16 mouse cellular contexts compared by ENCODE assay signal in the genomic region with DNA sequence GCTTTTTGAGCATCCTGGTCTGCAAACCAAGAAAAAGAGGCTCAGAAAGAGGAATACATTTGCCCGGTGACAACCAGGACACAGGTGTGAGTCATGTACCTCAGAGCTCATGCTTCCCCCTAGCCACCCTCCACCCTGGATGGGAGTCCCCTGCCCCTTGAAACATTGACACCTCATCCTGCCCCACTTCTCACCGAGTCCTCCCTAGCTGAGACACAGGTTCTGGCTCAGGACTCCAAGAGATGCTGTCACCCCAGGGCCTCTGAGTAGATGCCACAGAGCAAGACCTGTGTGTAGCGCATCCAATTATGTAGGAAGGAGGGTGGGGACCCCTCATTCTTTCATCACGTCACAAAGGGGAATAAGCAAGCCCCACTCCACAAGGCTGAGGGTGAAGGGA.
"Had no signal": no experiment of that assay in that cellular context is flagged by ENCODE, and none has a peak within 500 bp of the region (broad histone marks: within the 10 kb centered on the region; RNA-seq: fewer than 3 reads in every experiment).

No protein-coding gene starts in this region.

- DNase-seq: kidney, adult 2 months; kidney, postnatal 14 days; left cerebral cortex, postnatal 4 days; lung, embryonic 14.5 days; lung, postnatal 10 days; lung, postnatal 4 days; midbrain, embryonic 14.5 days; retina, postnatal 1 day had no signal

- ATAC-seq: intestine, embryonic 15.5 days had no signal

- H3K4me3 ChIP-seq: intestine, embryonic 15.5 days; kidney, embryonic 15.5 days; limb, embryonic 13.5 days; liver, embryonic 15.5 days; midbrain, embryonic 10.5 days; myocyte; neural tube, embryonic 15.5 days had no signal

- H3K9me3 ChIP-seq: intestine, embryonic 15.5 days; kidney, embryonic 15.5 days; limb, embryonic 13.5 days; liver, embryonic 15.5 days; midbrain, embryonic 10.5 days; neural tube, embryonic 15.5 days had no signal

- H3K4me2 ChIP-seq: intestine, embryonic 15.5 days; kidney, embryonic 15.5 days; limb, embryonic 13.5 days; liver, embryonic 11.5 days; liver, embryonic 15.5 days; lung, embryonic 14.5 days; neural tube, embryonic 15.5 days had no signal

- H3K36me3 ChIP-seq: intestine, embryonic 15.5 days; kidney, embryonic 15.5 days; limb, embryonic 13.5 days; liver, embryonic 15.5 days; midbrain, embryonic 10.5 days; neural tube, embryonic 15.5 days had no signal

- H3K27ac ChIP-seq: intestine, embryonic 15.5 days; kidney, embryonic 15.5 days; limb, embryonic 13.5 days; liver, embryonic 15.5 days; midbrain, embryonic 10.5 days; neural tube, embryonic 15.5 days had no signal

- H3K9ac ChIP-seq: intestine, embryonic 15.5 days; kidney, embryonic 15.5 days; limb, embryonic 13.5 days; liver, embryonic 15.5 days; lung, embryonic 14.5 days; neural tube, embryonic 15.5 days had no signal
